Comparison of ENCODE assay signal across 24 mouse cellular contexts in genomic region chr4:145124419-145124818, GRCm38 (mm10).
DNase-seq lines count a peak whose midpoint lies in the region; ATAC-seq and TF ChIP-seq lines count a peak whose summit lies in the region.
"Had no signal": no experiment of that assay in that cellular context is flagged by ENCODE, and none has a peak within 500 bp of the region (broad histone marks: within the 10 kb centered on the region; RNA-seq: fewer than 3 reads in every experiment).

No protein-coding gene starts in this region.

- H3K9me3 ChIP-seq in embryonic facial prominence, embryonic 12.5 days: no peaks in the 10 kb centered on the region
- H3K9me3 ChIP-seq in embryonic facial prominence, embryonic 10.5 days: no peaks in the 10 kb centered on the region
- no peaks in the 10 kb centered on the region for H3K9me3 ChIP-seq in lung, embryonic 15.5 days
- no peaks in the 10 kb centered on the region for H3K9me3 ChIP-seq in limb, embryonic 14.5 days (ENCODE audit: control insufficient read depth, low read length)
- no peaks in the 10 kb centered on the region for H3K9me3 ChIP-seq in hindbrain, embryonic 14.5 days (ENCODE audit: control insufficient read depth, low read length)
- H3K9me3 ChIP-seq: embryonic facial prominence, embryonic 15.5 days; heart, embryonic 13.5 days; hindbrain, embryonic 12.5 days; liver, embryonic 12.5 days had no signal

- no peak overlapping the region for H3K4me2 ChIP-seq in embryonic facial prominence, embryonic 12.5 days (replicated peaks)
- H3K4me2 ChIP-seq in lung, embryonic 15.5 days: no peak overlapping the region
- H3K4me2 ChIP-seq in limb, embryonic 14.5 days (replicated peaks; ENCODE audit: low read depth, low read length, severe bottlenecking): no peak overlapping the region
- H3K4me2 ChIP-seq in hindbrain, embryonic 14.5 days (replicated peaks): no peak overlapping the region
- H3K4me2 ChIP-seq: embryonic facial prominence, embryonic 15.5 days; heart, embryonic 13.5 days; hindbrain, embryonic 12.5 days; liver, embryonic 12.5 days; lung, embryonic 14.5 days had no signal

- no peak overlapping the region for H3K9ac ChIP-seq in embryonic facial prominence, embryonic 12.5 days
- no peak overlapping the region for H3K9ac ChIP-seq in lung, embryonic 15.5 days
- no peak overlapping the region for H3K9ac ChIP-seq in limb, embryonic 14.5 days (ENCODE audit: low read depth, low read length, severe bottlenecking)
- H3K9ac ChIP-seq in hindbrain, embryonic 14.5 days: no peak overlapping the region
- H3K9ac ChIP-seq: embryonic facial prominence, embryonic 15.5 days; forebrain, postnatal 0 days; heart, embryonic 13.5 days; hindbrain, embryonic 12.5 days; liver, embryonic 12.5 days; lung, embryonic 14.5 days had no signal

- H3K4me3 ChIP-seq in embryonic facial prominence, embryonic 12.5 days: no peak overlapping the region
- H3K4me3 ChIP-seq in embryonic facial prominence, embryonic 10.5 days: no peak overlapping the region
- no peak overlapping the region for H3K4me3 ChIP-seq in lung, embryonic 15.5 days
- no peak overlapping the region for H3K4me3 ChIP-seq in limb, embryonic 14.5 days (replicated peaks; ENCODE audit: low read length)
- H3K4me3 ChIP-seq in hindbrain, embryonic 14.5 days (replicated peaks; ENCODE audit: low read length): no peak overlapping the region
- H3K4me3 ChIP-seq: embryonic facial prominence, embryonic 15.5 days; heart, adult 2 months; heart, embryonic 13.5 days; hindbrain, embryonic 12.5 days; liver, embryonic 12.5 days had no signal

- TF ChIP-seq POLR2A in limb, embryonic 14.5 days (IDR thresholded peaks at IDR 0.05; ENCODE audit: borderline replicate concordance, extremely low read depth, insufficient read depth, insufficient read length): no peak

- DNase-seq in embryonic facial prominence, embryonic 10.5 days (ENCODE audit: low spot score): no peak
- no peak for DNase-seq in lung, adult 18-20 months
- peak; percentile 27 for DNase-seq in fibroblast of lung, adult 2 months (ENCODE audit: low read depth)
- peak; percentile 35 for DNase-seq in limb, embryonic 14.5 days (ENCODE audit: low spot score)
- DNase-seq in hindbrain, embryonic 14.5 days (ENCODE audit: low spot score): no peak
- no peak for DNase-seq in right cerebral cortex, postnatal 14 days
- DNase-seq: adrenal gland, postnatal 14 days; cerebellum, adult 9-10 months; forebrain, postnatal 0 days; gastrocnemius, postnatal 25 days; heart, adult 2 months; kidney, adult 2 months; kidney, postnatal 14 days; lung, embryonic 14.5 days; lung, postnatal 4 days; midbrain, embryonic 14.5 days; retina, postnatal 1 day; thymus, postnatal 14 days had no signal

- no peak for ATAC-seq in embryonic facial prominence, embryonic 12.5 days (ENCODE audit: insufficient number of reproducible peaks, insufficient read depth, low FRiP score, low TSS enrichment)
- no peak for ATAC-seq in lung, embryonic 15.5 days (ENCODE audit: borderline replicate concordance, extremely low read depth, low FRiP score, low TSS enrichment)
- peak; percentile 55 for ATAC-seq in limb, embryonic 14.5 days (ENCODE audit: low FRiP score, low read depth)
- no peak for ATAC-seq in hindbrain, embryonic 14.5 days (ENCODE audit: low FRiP score)
- ATAC-seq: forebrain, postnatal 0 days; liver, embryonic 12.5 days had no signal

- peak overlapping the region; percentile 36; the same call in 1 of the 2 replicates for H3K27ac ChIP-seq in embryonic facial prominence, embryonic 12.5 days
- no peak overlapping the region for H3K27ac ChIP-seq in embryonic facial prominence, embryonic 10.5 days (replicated peaks)
- H3K27ac ChIP-seq in lung, embryonic 15.5 days: peak overlapping the region; percentile 12; the same call in 1 of the 2 replicates
- H3K27ac ChIP-seq in limb, embryonic 14.5 days (replicated peaks; ENCODE audit: low read depth, low read length): peak overlapping the region; percentile 79
- H3K27ac ChIP-seq in hindbrain, embryonic 14.5 days: no peak overlapping the region
- H3K27ac ChIP-seq: heart, embryonic 13.5 days; hindbrain, embryonic 12.5 days; liver, embryonic 12.5 days had no signal

- 77% methylated on average over 4 of the region's 4 CpGs for WGBS in embryonic facial prominence, embryonic 12.5 days
- 79% methylated on average over 4 of the region's 4 CpGs for WGBS in embryonic facial prominence, embryonic 10.5 days
- 64% methylated on average over 4 of the region's 4 CpGs for WGBS in lung, embryonic 15.5 days
- WGBS in limb, embryonic 14.5 days: 48% methylated on average over 4 of the region's 4 CpGs
- 81% methylated on average over 4 of the region's 4 CpGs for WGBS in hindbrain, embryonic 14.5 days

- H3K36me3 ChIP-seq in embryonic facial prominence, embryonic 12.5 days: peaks cover 44% of the 10 kb centered on the region
- peaks cover 73% of the 10 kb centered on the region for H3K36me3 ChIP-seq in embryonic facial prominence, embryonic 10.5 days (replicated peaks)
- H3K36me3 ChIP-seq in lung, embryonic 15.5 days: peaks cover 64% of the 10 kb centered on the region
- H3K36me3 ChIP-seq in limb, embryonic 14.5 days (ENCODE audit: control insufficient read depth, insufficient read depth, low read length): peaks cover 66% of the 10 kb centered on the region
- peaks cover 91% of the 10 kb centered on the region for H3K36me3 ChIP-seq in hindbrain, embryonic 14.5 days (replicated peaks; ENCODE audit: control insufficient read depth, insufficient read depth)

- H3K27me3 ChIP-seq in embryonic facial prominence, embryonic 12.5 days: no peaks in the 10 kb centered on the region
- H3K27me3 ChIP-seq in embryonic facial prominence, embryonic 10.5 days (replicated peaks; ENCODE audit: low read depth, poor library complexity, severe bottlenecking): no peaks in the 10 kb centered on the region
- no peaks in the 10 kb centered on the region for H3K27me3 ChIP-seq in lung, embryonic 15.5 days
- H3K27me3 ChIP-seq in limb, embryonic 14.5 days (ENCODE audit: control insufficient read depth, insufficient read depth, low read length): no peaks in the 10 kb centered on the region
- H3K27me3 ChIP-seq in hindbrain, embryonic 14.5 days (ENCODE audit: control insufficient read depth, insufficient read depth, low read length): no peaks in the 10 kb centered on the region
- H3K27me3 ChIP-seq: embryonic facial prominence, embryonic 15.5 days; heart, embryonic 13.5 days; hindbrain, embryonic 12.5 days; liver, embryonic 12.5 days had no signal

- peaks cover 9% of the 10 kb centered on the region for H3K4me1 ChIP-seq in embryonic facial prominence, embryonic 12.5 days
- H3K4me1 ChIP-seq in embryonic facial prominence, embryonic 10.5 days: no peaks in the 10 kb centered on the region
- H3K4me1 ChIP-seq in lung, embryonic 15.5 days: peaks cover 9% of the 10 kb centered on the region
- H3K4me1 ChIP-seq in limb, embryonic 14.5 days (ENCODE audit: control insufficient read depth, insufficient read depth, low read length): peaks cover 24% of the 10 kb centered on the region
- H3K4me1 ChIP-seq in hindbrain, embryonic 14.5 days (replicated peaks; ENCODE audit: control insufficient read depth, insufficient read depth, low read length): no peaks in the 10 kb centered on the region
- H3K4me1 ChIP-seq: hindbrain, embryonic 12.5 days; liver, embryonic 12.5 days had no signal

Comparison
In these comparisons a context has a peak if more than half of its experiments do, and no peak if none do; other contexts are left out.
1. H3K27ac ChIP-seq: peak in embryonic facial prominence, embryonic 12.5 days (single experiment), lung, embryonic 15.5 days (single experiment) and limb, embryonic 14.5 days (single experiment); none in embryonic facial prominence, embryonic 10.5 days (single experiment) and hindbrain, embryonic 14.5 days (single experiment).
2. DNase-seq: peak in fibroblast of lung, adult 2 months (single experiment) and limb, embryonic 14.5 days (single experiment); none in embryonic facial prominence, embryonic 10.5 days (single experiment), lung, adult 18-20 months (0 of 2), hindbrain, embryonic 14.5 days (single experiment) and right cerebral cortex, postnatal 14 days (single experiment).